Mouse (Mus musculus) midbrain, embryonic 11.5 days (tissue): ENCODE data around the gene Colq. TPM values are rescaled to one million over a fixed set of nuclear protein-coding genes. Genes with fewer than 3 reads are reported as not detected.

Source experiments
- ATAC-seq: fragments of 200-750 bp; cut with Nextera tagmentation; 2 replicates; pipeline ENCODE4 v1.8.0; 2017; ENCODE audit warnings: moderate TSS enrichment, moderate library complexity; ENCODE audit not compliant: low FRiP score
- DNase-seq: peaks from one replicate; pipeline ENCODE4 v3.0.0; 2015; ENCODE audit warnings: low spot score; ENCODE audit errors: missing footprints
- H3K27ac ChIP-seq: fragments of 300-500 bp; sonication (generic); 2 replicates; pipeline ENCODE4 v1.5.1; 2014; ENCODE audit warnings: low read depth, low read length
- H3K27me3 ChIP-seq: fragments of 300-500 bp; sonication (generic); 2 replicates; pipeline ENCODE4 v1.6.1; 2014; ENCODE audit warnings: mild to moderate bottlenecking, low read length, moderate library complexity, mixed read lengths; ENCODE audit not compliant: control insufficient read depth, insufficient read depth
- H3K36me3 ChIP-seq: fragments of 300-500 bp; sonication (generic); 2 replicates; pipeline ENCODE4 v1.6.1; 2014; ENCODE audit warnings: mild to moderate bottlenecking, low read length, moderate library complexity, mixed read lengths; ENCODE audit not compliant: control insufficient read depth, insufficient read depth
- H3K4me1 ChIP-seq: fragments of 300-500 bp; sonication (generic); 2 replicates; pipeline ENCODE4 v1.6.1; 2014; ENCODE audit warnings: low read length; ENCODE audit not compliant: control insufficient read depth, insufficient read depth
- H3K4me2 ChIP-seq: fragments of 300-500 bp; sonication (generic); 2 replicates; pipeline ENCODE4 v1.6.1; 2014; ENCODE audit warnings: mild to moderate bottlenecking, moderate library complexity
- H3K4me3 ChIP-seq: fragments of 300-500 bp; sonication (generic); 2 replicates; pipeline ENCODE4 v1.5.1; 2014; ENCODE audit warnings: low read depth, low read length
- H3K9ac ChIP-seq: fragments of 300-500 bp; sonication (generic); 2 replicates; pipeline ENCODE4 v1.6.1; 2014; ENCODE audit warnings: low read length
- H3K9me3 ChIP-seq: fragments of 300-500 bp; sonication (generic); 2 replicates; pipeline ENCODE4 v1.6.1; 2016; ENCODE audit warnings: low read length; ENCODE audit not compliant: control insufficient read depth
- WGBS: fragments of 180-500 bp; shearing (Covaris S2); extraction: QIAGEN DNeasy Blood & Tissue Kit; methylation state at CpG from one replicate; pipeline ENCODE4 v1.1.7; 2014; 5-methylcytosine and 5-hydroxymethylcytosine counted together
- polyA plus RNA-seq: library from polyadenylated mRNA; unstranded; fragments of >200 nt; fragmentation: Nextera tagmentation; extraction: Ambion mirVana; gene quantifications from 2 replicates; pipeline ENCODE4 v1.2.1, GENCODE M21; 2014

Gene Colq
- polyA plus RNA-seq, 1 experiment from 2014 or later = 0.04 TPM

- H3K27ac ChIP-seq = peak within 1 kb of the TSS; percentile 79
- peak within 1 kb of the TSS; percentile 92 for H3K4me3 ChIP-seq
- peak within 1 kb of the TSS; percentile 92 for H3K9ac ChIP-seq
- 1% methylated on average over 37 of the region's 37 CpGs for WGBS
- H3K4me2 ChIP-seq = peak within 1 kb of the TSS; percentile 94
- peak; percentile 77 for ATAC-seq
- no peak for DNase-seq
- H3K4me1 ChIP-seq = peaks cover 21% of the 10 kb centered on the region
- no peaks in the 10 kb centered on the region for H3K27me3 ChIP-seq
- H3K9me3 ChIP-seq = no peaks in the 10 kb centered on the region
- no peaks in the 10 kb centered on the region; the same call in 1 of the 2 replicates for H3K36me3 ChIP-seq
These were observed 96.7 kb downstream of the Colq start, which contains the start of gene Eaf1 for GRCm38 (mm10) chr14:31494349-31494974. TSS of gene Eaf1 (plus strand) at chr14:31494399.

DNA sequence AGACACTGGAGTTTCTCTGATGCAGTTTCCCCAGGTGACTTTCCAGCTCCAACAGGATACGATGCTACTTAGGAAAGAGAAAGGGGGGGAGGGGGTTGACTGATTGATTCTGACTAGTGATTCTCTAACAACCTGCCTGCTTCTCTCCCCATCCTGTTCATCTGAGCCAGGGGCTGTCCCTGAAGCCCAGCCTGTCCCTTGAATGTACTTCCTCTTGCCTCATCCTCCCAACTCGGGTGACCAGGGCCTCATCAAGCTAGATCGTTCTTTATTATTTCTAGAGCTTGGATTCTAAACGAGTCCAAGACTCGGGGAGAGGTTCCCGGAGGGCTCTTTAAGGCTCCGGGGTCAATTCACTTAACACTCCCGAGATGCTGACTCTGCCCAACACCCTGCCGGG lies 97.2 kb downstream of the Colq start:
- no peaks in the 10 kb centered on the region for H3K9me3 ChIP-seq
- H3K27ac ChIP-seq = no peak overlapping the region
- H3K4me2 ChIP-seq = peak overlapping the region; percentile 94
- peaks cover 21% of the 10 kb centered on the region for H3K4me1 ChIP-seq
- peak overlapping the region; percentile 92 for H3K9ac ChIP-seq
- no peaks in the 10 kb centered on the region for H3K27me3 ChIP-seq
- WGBS = 57% methylated on average over 9 of the region's 9 CpGs
- no peaks in the 10 kb centered on the region; the same call in 1 of the 2 replicates for H3K36me3 ChIP-seq
- peak overlapping the region; percentile 92 for H3K4me3 ChIP-seq
- no peak for ATAC-seq
- no peak for DNase-seq

DNA sequence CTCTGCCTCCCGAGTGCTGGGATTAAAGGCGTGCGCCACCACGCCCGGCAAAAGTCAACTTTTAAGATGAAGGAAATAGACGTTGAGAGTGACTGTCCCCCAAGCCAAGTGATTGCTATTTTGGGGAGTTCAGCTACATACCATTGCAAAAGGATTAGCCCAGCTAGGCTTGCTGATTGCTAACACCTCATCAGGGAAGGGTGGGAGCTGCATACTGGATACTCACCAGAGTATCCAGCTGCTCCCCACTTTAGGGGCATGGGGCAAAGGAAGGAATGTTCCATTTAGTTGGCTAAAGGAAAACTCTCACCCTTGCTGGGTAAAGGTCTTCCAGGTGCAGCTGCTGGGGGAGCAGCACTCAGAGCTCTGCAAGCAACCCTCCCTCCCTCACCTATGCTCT lies 103.1 kb downstream of the Colq start:
- H3K4me2 ChIP-seq = no peak overlapping the region
- no peaks in the 10 kb centered on the region for H3K9me3 ChIP-seq
- H3K36me3 ChIP-seq = peaks cover 24% of the 10 kb centered on the region
- no peak overlapping the region for H3K4me3 ChIP-seq
- WGBS = 97% methylated on average over 6 of the region's 6 CpGs
- ATAC-seq (no peak), DNase-seq (no peak)
- H3K9ac ChIP-seq = no peak overlapping the region
- no peaks in the 10 kb centered on the region for H3K27me3 ChIP-seq
- H3K4me1 ChIP-seq = no peaks in the 10 kb centered on the region; the same call in 1 of the 2 replicates
- no peak overlapping the region for H3K27ac ChIP-seq

- no peak for DNase-seq
- Histone ChIP-seq H3K4me1 (no peaks in the 10 kb centered on the region), H3K4me2 (no peak overlapping the region), H3K36me3 (peaks cover 32% of the 10 kb centered on the region), H3K9ac (no peak overlapping the region), H3K9me3 (no peaks in the 10 kb centered on the region), H3K27me3 (no peaks in the 10 kb centered on the region), H3K4me3 (no peak overlapping the region), H3K27ac (no peak overlapping the region)
- ATAC-seq = no peak
- 91% methylated on average over 4 of the region's 4 CpGs for WGBS
These were observed 104.7 kb downstream of the Colq start for GRCm38 (mm10) chr14:31486465-31486864.

DNA sequence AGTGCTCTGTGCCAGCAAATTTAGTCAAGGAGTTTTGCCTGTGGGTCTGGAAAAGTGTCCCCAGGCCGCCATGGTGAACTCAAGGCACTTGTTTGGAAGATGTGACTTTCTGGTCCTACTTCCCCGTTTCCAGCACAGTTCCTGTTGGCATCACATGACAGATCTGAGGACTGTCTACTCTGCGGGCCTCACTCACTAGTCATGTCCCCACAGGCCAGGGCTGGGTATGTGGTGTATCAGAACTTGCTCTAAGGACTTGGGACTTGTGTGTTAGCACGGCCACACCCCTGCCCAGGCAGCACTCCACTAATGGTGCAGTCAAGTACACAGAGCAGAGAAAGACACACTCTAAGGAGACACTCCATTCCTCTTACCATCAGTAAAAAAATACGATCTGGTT lies 108.7 kb downstream of the Colq start:
- Histone ChIP-seq H3K36me3 (peaks cover 35% of the 10 kb centered on the region), H3K9ac (no peak overlapping the region), H3K4me1 (no peaks in the 10 kb centered on the region), H3K4me3 (no peak overlapping the region), H3K27ac (no peak overlapping the region), H3K9me3 (no peaks in the 10 kb centered on the region), H3K4me2 (no peak overlapping the region), H3K27me3 (no peaks in the 10 kb centered on the region)
- WGBS = 91% methylated on average over 5 of the region's 5 CpGs
- ATAC-seq (no peak), DNase-seq (no peak)

DNA sequence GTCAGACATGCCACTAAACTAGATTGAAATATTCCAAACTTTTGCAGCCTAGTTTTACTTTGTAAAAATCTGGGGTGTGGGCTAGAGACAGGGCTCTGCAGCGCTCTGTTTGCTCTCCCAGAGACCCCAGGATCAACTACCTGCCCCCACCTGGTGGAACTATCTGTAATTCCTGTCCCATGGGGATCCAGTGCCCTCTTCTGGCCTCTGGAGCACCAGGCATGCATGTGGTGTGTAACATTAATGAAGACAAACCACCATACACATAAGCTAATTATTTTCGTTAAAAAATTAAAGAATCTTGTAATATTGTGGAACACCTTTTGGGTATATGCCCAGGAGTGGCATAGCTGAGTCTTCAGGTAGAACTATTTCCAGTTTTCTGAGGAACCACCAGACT lies 117.8 kb downstream of the Colq start:
- no peak overlapping the region for H3K9ac ChIP-seq
- no peaks in the 10 kb centered on the region for H3K4me1 ChIP-seq
- no peak overlapping the region for H3K4me2 ChIP-seq
- no peaks in the 10 kb centered on the region for H3K27me3 ChIP-seq
- 80% methylated on average over 2 of the region's 2 CpGs for WGBS
- no peak for ATAC-seq
- DNase-seq = no peak
- H3K27ac ChIP-seq = no peak overlapping the region
- H3K9me3 ChIP-seq = no peaks in the 10 kb centered on the region
- H3K4me3 ChIP-seq = no peak overlapping the region
- no peaks in the 10 kb centered on the region for H3K36me3 ChIP-seq

Other genes with a start within 250 kb of the Colq start
- gene Sh3bp5, start 155.3 kb downstream of the Colq start, polyA plus RNA-seq = 15.3 and 15.8 TPM in 2 replicates
- gene Eaf1, start 96.9 kb downstream of the Colq start, polyA plus RNA-seq = 15.9 and 16.2 TPM in 2 replicates
- gene Mettl6, start 96.3 kb downstream of the Colq start, polyA plus RNA-seq = 83.4 and 93.2 TPM in 2 replicates
- gene Gm49387, start 49.5 kb upstream of the Colq start, polyA plus RNA-seq = 1.3 TPM in 1 of 2 replicates, not detected in the other
- 15.8 and 16.7 TPM in 2 replicates for gene Btd, start 49.7 kb upstream of the Colq start, polyA plus RNA-seq
- gene Hacl1, start 49.9 kb upstream of the Colq start, polyA plus RNA-seq = 9.6 and 10.9 TPM in 2 replicates
- gene Ankrd28, start 239.3 kb upstream of the Colq start, polyA plus RNA-seq = 8.9 and 9.4 TPM in 2 replicates